Mouse (Mus musculus) ES-Bruce4 (cell line): Measurements from ENCODE around the gene Cmc2. TPM values are rescaled to one million over a fixed set of nuclear protein-coding genes. Genes with fewer than 3 reads are reported as not detected.

Experiments used
- H3K27ac ChIP-seq: 2 replicates; pipeline ENCODE4 v1.5.1; 2012; ENCODE audit warnings: low read length, inconsistent platforms; ENCODE audit not compliant: insufficient read depth
- H3K27me3 ChIP-seq: 2 replicates; pipeline ENCODE4 v1.6.1; 2012; ENCODE audit warnings: mild to moderate bottlenecking, low read length, inconsistent platforms; ENCODE audit not compliant: control insufficient read depth, poor library complexity, insufficient read depth, severe bottlenecking
- H3K36me3 ChIP-seq: 2 replicates; pipeline ENCODE4 v1.6.1; 2012; ENCODE audit warnings: inconsistent platforms, mild to moderate bottlenecking, low read length, moderate library complexity; ENCODE audit not compliant: control insufficient read depth, poor library complexity, insufficient read depth, severe bottlenecking
- H3K4me1 ChIP-seq: one replicate; pipeline ENCODE4 v1.8.1; 2011; ENCODE audit warnings: low read length; ENCODE audit not compliant: control insufficient read depth, insufficient read depth
- H3K4me3 ChIP-seq: 2 replicates; pipeline ENCODE4 v1.5.1; 2011; ENCODE audit warnings: low read depth, mild to moderate bottlenecking, low read length
- H3K9ac ChIP-seq: 2 replicates; pipeline ENCODE4 v1.6.1; 2012; ENCODE audit warnings: low read depth, mild to moderate bottlenecking, inconsistent platforms; ENCODE audit not compliant: poor library complexity, severe bottlenecking
- H3K9me3 ChIP-seq: replicated peaks from 2 replicates; pipeline ENCODE4 v1.6.1; 2012; ENCODE audit warnings: mild to moderate bottlenecking, low read length, inconsistent platforms; ENCODE audit not compliant: control insufficient read depth, poor library complexity, insufficient read depth, severe bottlenecking
- CTCF ChIP-seq: IDR thresholded peaks from one replicate; pipeline ENCODE4 v1.8.1; 2011; ENCODE audit warnings: low read depth, low read length
- EP300 ChIP-seq: IDR thresholded peaks from 2 replicates; pipeline ENCODE4 v1.6.1; 2011; ENCODE audit warnings: low read depth, low read length; ENCODE audit not compliant: insufficient read depth
- POLR2A ChIP-seq: IDR thresholded peaks from one replicate; pipeline ENCODE4 v1.8.1; 2011; ENCODE audit warnings: low read length; ENCODE audit not compliant: insufficient read depth
- polyA plus RNA-seq: library from polyadenylated mRNA; stranded (reverse); fragments of >200 nt; gene quantifications from 2 replicates; pipeline ENCODE4 v1.2.4, GENCODE M21; 2011; ENCODE audit warnings: low read depth; ENCODE audit not compliant: missing spikeins, insufficient read depth, insufficient read length

Gene Cmc2
- polyA plus RNA-seq, 1 experiment = 23.0 TPM

- Histone ChIP-seq H3K4me3 (no peak overlapping the region), H3K4me1 (no peaks in the 10 kb centered on the region), H3K36me3 (no peaks in the 10 kb centered on the region), H3K27ac (no peak overlapping the region), H3K9ac (no peak overlapping the region), H3K27me3 (no peaks in the 10 kb centered on the region), H3K9me3 (peaks cover 31% of the 10 kb centered on the region)
- no peak for TF ChIP-seq EP300
- no peak for TF ChIP-seq CTCF
- TF ChIP-seq POLR2A = no peak
These were observed 29.8 kb downstream of the Cmc2 start for GRCm38 (mm10) chr8:116891446-116891845.

- no peaks in the 10 kb centered on the region for H3K27me3 ChIP-seq
- no peak overlapping the region for H3K4me3 ChIP-seq
- no peak overlapping the region for H3K9ac ChIP-seq
- TF ChIP-seq POLR2A (no peak), CTCF (no peak), EP300 (no peak)
- no peaks in the 10 kb centered on the region for H3K36me3 ChIP-seq
- H3K4me1 ChIP-seq = no peaks in the 10 kb centered on the region
- no peak overlapping the region for H3K27ac ChIP-seq
- H3K9me3 ChIP-seq = peaks cover 6% of the 10 kb centered on the region
These were observed 33.4 kb downstream of the Cmc2 start for GRCm38 (mm10) chr8:116887813-116888212.

- Histone ChIP-seq H3K9me3 (no peaks in the 10 kb centered on the region), H3K9ac (no peak overlapping the region), H3K4me3 (no peak overlapping the region), H3K4me1 (no peaks in the 10 kb centered on the region), H3K36me3 (no peaks in the 10 kb centered on the region), H3K27ac (no peak overlapping the region), H3K27me3 (no peaks in the 10 kb centered on the region)
- TF ChIP-seq CTCF (no peak), POLR2A (no peak), EP300 (no peak)
These were observed 39.9 kb downstream of the Cmc2 start for GRCm38 (mm10) chr8:116881396-116881795.

- Histone ChIP-seq H3K9ac (no peak overlapping the region), H3K27ac (no peak overlapping the region), H3K27me3 (no peaks in the 10 kb centered on the region), H3K4me1 (no peaks in the 10 kb centered on the region), H3K4me3 (no peak overlapping the region), H3K36me3 (no peaks in the 10 kb centered on the region), H3K9me3 (no peaks in the 10 kb centered on the region)
- TF ChIP-seq POLR2A (no peak), EP300 (no peak), CTCF (no peak)
These were observed 45.3 kb downstream of the Cmc2 start for GRCm38 (mm10) chr8:116875798-116876450.

GRCm38 (mm10) chr8:116873986-116874385 is 47.3 kb downstream of the Cmc2 start:
- H3K4me1 ChIP-seq = no peaks in the 10 kb centered on the region
- H3K36me3 ChIP-seq = no peaks in the 10 kb centered on the region
- H3K27me3 ChIP-seq = no peaks in the 10 kb centered on the region
- TF ChIP-seq CTCF (no peak), POLR2A (no peak), EP300 (no peak)
- H3K9ac ChIP-seq = no peak overlapping the region
- H3K9me3 ChIP-seq = no peaks in the 10 kb centered on the region
- H3K4me3 ChIP-seq = no peak overlapping the region
- H3K27ac ChIP-seq = no peak overlapping the region

- Histone ChIP-seq H3K27ac (no peak overlapping the region), H3K9me3 (no peaks in the 10 kb centered on the region), H3K4me1 (no peaks in the 10 kb centered on the region), H3K9ac (no peak overlapping the region), H3K4me3 (no peak overlapping the region), H3K27me3 (no peaks in the 10 kb centered on the region), H3K36me3 (no peaks in the 10 kb centered on the region)
- TF ChIP-seq CTCF = no peak
- TF ChIP-seq POLR2A = no peak
- no peak for TF ChIP-seq EP300
These were observed 47.7 kb downstream of the Cmc2 start for GRCm38 (mm10) chr8:116873586-116873985.
